Comparison of ENCODE assay signal across 10 mouse cellular contexts in genomic region chr3:53044682-53045299, GRCm38 (mm10). TPM values are rescaled to one million over a fixed set of nuclear protein-coding genes. Genes with fewer than 3 reads are reported as not detected.
DNase-seq lines count a peak whose midpoint lies in the region; ATAC-seq and TF ChIP-seq lines count a peak whose summit lies in the region.
"Had no signal": no experiment of that assay in that cellular context is flagged by ENCODE, and none has a peak within 500 bp of the region (broad histone marks: within the 10 kb centered on the region; RNA-seq: fewer than 3 reads in every experiment).

No protein-coding gene starts in this region.

- no peak for ATAC-seq in heart, embryonic 12.5 days (ENCODE audit: insufficient number of reproducible peaks, low FRiP score)
- no peak for ATAC-seq in midbrain, embryonic 12.5 days (ENCODE audit: low FRiP score, low read depth)

- WGBS in heart, embryonic 12.5 days, result 27% methylated on average over 11 of the region's 11 CpGs
- WGBS in hindbrain, embryonic 10.5 days, result 83% methylated on average over 11 of the region's 11 CpGs
- WGBS in midbrain, embryonic 12.5 days, result 67% methylated on average over 11 of the region's 11 CpGs

- TF ChIP-seq POLR2A in cortical plate, adult 2 months (IDR thresholded peaks at IDR 0.05; ENCODE audit: extremely low read depth, insufficient read depth, low read length), result no peak

- peak overlapping the region; percentile 86 for H3K4me2 ChIP-seq in heart, embryonic 12.5 days
- peak overlapping the region; percentile 37 for H3K4me2 ChIP-seq in midbrain, embryonic 12.5 days (replicated peaks)

- DNase-seq in heart, postnatal 14 days, result no peak
- DNase-seq in hindbrain, embryonic 10.5 days (ENCODE audit: low spot score), result no peak
- DNase-seq in thymus, adult 18-20 months, result no peak
- DNase-seq in spleen, adult 12 weeks (ENCODE audit: low spot score), result no peak
- DNase-seq in urinary bladder, adult 2 months (ENCODE audit: low spot score), result no peak
- DNase-seq: thymus, postnatal 25 days had no signal

- no peaks in the 10 kb centered on the region for H3K9me3 ChIP-seq in heart, embryonic 12.5 days (replicated peaks)
- H3K9me3 ChIP-seq in hindbrain, embryonic 10.5 days, result no peaks in the 10 kb centered on the region
- H3K9me3 ChIP-seq in midbrain, embryonic 12.5 days, result no peaks in the 10 kb centered on the region

- H3K4me1 ChIP-seq in heart, embryonic 12.5 days (replicated peaks), result peaks cover 42% of the 10 kb centered on the region
- H3K4me1 ChIP-seq in cortical plate, adult 2 months (ENCODE audit: control insufficient read depth, insufficient read depth, low read length), result peaks cover 3% of the 10 kb centered on the region; the same call in 1 of the 2 replicates
- H3K4me1 ChIP-seq in hindbrain, embryonic 10.5 days (replicated peaks), result peaks cover 43% of the 10 kb centered on the region
- H3K4me1 ChIP-seq in midbrain, embryonic 12.5 days, result peaks cover 17% of the 10 kb centered on the region; the same call in 1 of the 2 replicates

- TF ChIP-seq CTCF in cortical plate, adult 2 months (IDR thresholded peaks at IDR 0.05; ENCODE audit: extremely low read depth, insufficient read depth, low read length), result no peak

- peak overlapping the region; percentile 64; the same call in 1 of the 2 replicates for H3K9ac ChIP-seq in heart, embryonic 12.5 days
- H3K9ac ChIP-seq in midbrain, embryonic 12.5 days (replicated peaks), result no peak overlapping the region

- peaks cover 16% of the 10 kb centered on the region for H3K36me3 ChIP-seq in heart, embryonic 12.5 days
- 0 out of 2 replicates have a peak, but pooled peaks cover 6% of the 10 kb centered on the region for H3K36me3 ChIP-seq in hindbrain, embryonic 10.5 days
- H3K36me3 ChIP-seq in midbrain, embryonic 12.5 days, result no peaks in the 10 kb centered on the region

- intact Hi-C loops in heart, postnatal 14 days (cut with DNase I), result loop anchor here (5.0 kb wide), 3 partner anchors 38 to 123 kb away; no protein-coding TSS in a partner anchor

- H3K27ac ChIP-seq in heart, embryonic 12.5 days (ENCODE audit: poor library complexity, severe bottlenecking), result peak overlapping the region; percentile 83
- H3K27ac ChIP-seq in cortical plate, adult 2 months (ENCODE audit: insufficient read depth, low read length), result no peak overlapping the region
- no peak overlapping the region for H3K27ac ChIP-seq in hindbrain, embryonic 10.5 days
- H3K27ac ChIP-seq in midbrain, embryonic 12.5 days (replicated peaks), result no peak overlapping the region

- peak overlapping the region; percentile 41 for H3K4me3 ChIP-seq in heart, embryonic 12.5 days
- peak overlapping the region; percentile 24; the same call in 1 of the 2 replicates for H3K4me3 ChIP-seq in cortical plate, adult 2 months (ENCODE audit: insufficient read depth, low read length)
- H3K4me3 ChIP-seq in hindbrain, embryonic 10.5 days, result peak overlapping the region; percentile 14
- peak overlapping the region; percentile 1; the same call in 1 of the 2 replicates for H3K4me3 ChIP-seq in midbrain, embryonic 12.5 days

- no peaks in the 10 kb centered on the region for H3K27me3 ChIP-seq in heart, embryonic 12.5 days (replicated peaks)
- H3K27me3 ChIP-seq in hindbrain, embryonic 10.5 days (ENCODE audit: insufficient read depth, poor library complexity, severe bottlenecking), result peaks cover 21% of the 10 kb centered on the region
- peaks cover 23% of the 10 kb centered on the region for H3K27me3 ChIP-seq in midbrain, embryonic 12.5 days

RNA-seq across cellular contexts. Expression of gene Lhfp, which starts 3.5 kb away (rescaled TPM):
- polyA plus RNA-seq in heart, embryonic 12.5 days (2016; fragmentation: Nextera tagmentation; extraction: Ambion mirVana), result 80.4 and 84.9 TPM in 2 replicates
- 10 to 100 TPM; 65.2 to 73.9 TPM for total RNA-seq in heart, postnatal 14 days (2021)
- polyA plus RNA-seq in cortical plate, adult 2 months (2012; rRNA removed), result 33.6 and 35.1 TPM in 2 replicates
- 51.6 and 57.0 TPM in 2 replicates for polyA plus RNA-seq in hindbrain, embryonic 10.5 days (2016; fragmentation: Nextera tagmentation; extraction: Ambion mirVana)
- polyA plus RNA-seq in midbrain, embryonic 12.5 days (2016; fragmentation: Nextera tagmentation; extraction: Ambion mirVana), result 41.9 and 49.4 TPM in 2 replicates
- polyA plus RNA-seq in urinary bladder, adult 2 months (2012; rRNA removed), result 112 and 123 TPM in 2 replicates
- total RNA-seq: granulocyte monocyte progenitor cell, adult 5-6 weeks had no signal

RNA-seq across cellular contexts. Expression of gene Cog6, which starts 27.8 kb away (rescaled TPM):
- 63.6 and 66.1 TPM in 2 replicates for polyA plus RNA-seq in heart, embryonic 12.5 days (2016; fragmentation: Nextera tagmentation; extraction: Ambion mirVana)
- total RNA-seq in heart, postnatal 14 days (2021), result 10 to 100 TPM; 49.3 to 54.7 TPM
- 38.8 and 41.0 TPM in 2 replicates for polyA plus RNA-seq in cortical plate, adult 2 months (2012; rRNA removed)
- polyA plus RNA-seq in hindbrain, embryonic 10.5 days (2016; fragmentation: Nextera tagmentation; extraction: Ambion mirVana), result 39.3 and 39.9 TPM in 2 replicates
- 58.6 and 58.7 TPM in 2 replicates for polyA plus RNA-seq in midbrain, embryonic 12.5 days (2016; fragmentation: Nextera tagmentation; extraction: Ambion mirVana)
- polyA plus RNA-seq in urinary bladder, adult 2 months (2012; rRNA removed), result 24.9 and 29.6 TPM in 2 replicates
